Mouse (Mus musculus) lung, embryonic 16.5 days (tissue): ENCODE measurements around the gene Slc17a5. TPM values are rescaled to one million over a fixed set of nuclear protein-coding genes. Genes with fewer than 3 reads are reported as not detected.

Experiments used
- ATAC-seq: fragments of 200-750 bp; cut with Nextera tagmentation; 2 replicates; pipeline ENCODE4 v1.8.0; 2017; ENCODE audit warnings: low read depth, mild to moderate bottlenecking, moderate library complexity
- H3K27ac ChIP-seq: fragments of 300-500 bp; sonication (generic); 2 replicates; pipeline ENCODE4 v1.5.1; 2014; ENCODE audit warnings: mild to moderate bottlenecking, control low read depth, low read length
- H3K27me3 ChIP-seq: fragments of 300-500 bp; sonication (generic); 2 replicates; pipeline ENCODE4 v1.6.1; 2014; ENCODE audit warnings: low read depth, low read length, mixed read lengths; ENCODE audit not compliant: control insufficient read depth, insufficient read depth
- H3K36me3 ChIP-seq: fragments of 300-500 bp; sonication (generic); 2 replicates; pipeline ENCODE4 v1.6.1; 2014; ENCODE audit warnings: low read length; ENCODE audit not compliant: control insufficient read depth, insufficient read depth
- H3K4me1 ChIP-seq: fragments of 300-500 bp; sonication (generic); replicated peaks from 2 replicates; pipeline ENCODE4 v1.6.1; 2014; ENCODE audit warnings: low read length, mixed read lengths; ENCODE audit not compliant: control insufficient read depth, insufficient read depth
- H3K4me2 ChIP-seq: fragments of 300-500 bp; sonication (generic); 2 replicates; pipeline ENCODE4 v1.6.1; 2014; ENCODE audit warnings: low read depth, low read length, control low read depth
- H3K4me3 ChIP-seq: fragments of 300-500 bp; sonication (generic); 2 replicates; pipeline ENCODE4 v1.5.1; 2014; ENCODE audit warnings: mild to moderate bottlenecking, low read length, control low read depth
- H3K9ac ChIP-seq: fragments of 300-500 bp; sonication (generic); 2 replicates; pipeline ENCODE4 v1.6.1; 2014; ENCODE audit warnings: low read length, control low read depth
- H3K9me3 ChIP-seq: fragments of 300-500 bp; sonication (generic); 2 replicates; pipeline ENCODE4 v1.6.1; 2016; ENCODE audit warnings: low read length; ENCODE audit not compliant: control insufficient read depth
- WGBS: fragments of 180-500 bp; shearing (Covaris S2); extraction: QIAGEN DNeasy Blood & Tissue Kit; methylation state at CpG from one replicate; pipeline ENCODE4 v1.1.7; 2014; 5-methylcytosine and 5-hydroxymethylcytosine counted together
- polyA plus RNA-seq: library from polyadenylated mRNA; unstranded; fragments of >200 nt; fragmentation: Nextera tagmentation; extraction: Ambion mirVana; gene quantifications from 2 replicates; pipeline ENCODE4 v1.2.1, GENCODE M21; 2015

Slc17a5 gene
- polyA plus RNA-seq, 1 experiment from 2014 or later = 16.2 TPM

GRCm38 (mm10) chr9:78541758-78542157, 46.1 kb downstream of the Slc17a5 start:
- Histone ChIP-seq H3K4me1 (no peaks in the 10 kb centered on the region), H3K4me2 (no peak overlapping the region), H3K27ac (no peak overlapping the region), H3K27me3 (no peaks in the 10 kb centered on the region), H3K36me3 (no peaks in the 10 kb centered on the region), H3K4me3 (no peak overlapping the region), H3K9me3 (no peaks in the 10 kb centered on the region), H3K9ac (no peak overlapping the region)
- 93% methylated on average over 14 of the region's 14 CpGs for WGBS
- no peak for ATAC-seq

- Histone ChIP-seq H3K4me2 (no peak overlapping the region), H3K4me1 (no peaks in the 10 kb centered on the region), H3K4me3 (no peak overlapping the region), H3K9ac (no peak overlapping the region), H3K27ac (no peak overlapping the region), H3K27me3 (no peaks in the 10 kb centered on the region), H3K36me3 (no peaks in the 10 kb centered on the region), H3K9me3 (no peaks in the 10 kb centered on the region)
- ATAC-seq = no peak
- 43% methylated on average over 6 of the region's 6 CpGs for WGBS
Observed at GRCm38 (mm10) chr9:78538421-78538820, 49.4 kb downstream of the Slc17a5 start.

GRCm38 (mm10) chr9:78537154-78537873, 50.5 kb downstream of the Slc17a5 start:
- peaks cover 8% of the 10 kb centered on the region for H3K4me1 ChIP-seq
- no peak overlapping the region for H3K4me3 ChIP-seq
- no peaks in the 10 kb centered on the region for H3K27me3 ChIP-seq
- no peak overlapping the region for H3K4me2 ChIP-seq
- H3K9me3 ChIP-seq = no peaks in the 10 kb centered on the region
- ATAC-seq = no peak
- H3K9ac ChIP-seq = no peak overlapping the region
- 74% methylated on average over 9 of the region's 9 CpGs for WGBS
- H3K27ac ChIP-seq = no peak overlapping the region
- H3K36me3 ChIP-seq = no peaks in the 10 kb centered on the region

GRCm38 (mm10) chr9:78534606-78535005, 53.2 kb downstream of the Slc17a5 start:
- no peaks in the 10 kb centered on the region for H3K9me3 ChIP-seq
- peaks cover 16% of the 10 kb centered on the region for H3K4me1 ChIP-seq
- H3K9ac ChIP-seq = no peak overlapping the region
- no peaks in the 10 kb centered on the region for H3K27me3 ChIP-seq
- 78% methylated on average over 7 of the region's 7 CpGs for WGBS
- no peak overlapping the region for H3K4me3 ChIP-seq
- no peak overlapping the region for H3K4me2 ChIP-seq
- H3K36me3 ChIP-seq = no peaks in the 10 kb centered on the region
- no peak for ATAC-seq
- H3K27ac ChIP-seq = no peak overlapping the region

GRCm38 (mm10) chr9:78533296-78533935, 54.4 kb downstream of the Slc17a5 start:
- H3K9ac ChIP-seq = no peak overlapping the region
- H3K4me1 ChIP-seq = peaks cover 16% of the 10 kb centered on the region
- 72% methylated on average over 18 of the region's 18 CpGs for WGBS
- no peaks in the 10 kb centered on the region for H3K36me3 ChIP-seq
- no peak overlapping the region for H3K27ac ChIP-seq
- no peaks in the 10 kb centered on the region for H3K9me3 ChIP-seq
- no peak overlapping the region for H3K4me2 ChIP-seq
- peak; percentile 41; the same call in 1 of the 2 replicates for ATAC-seq
- no peaks in the 10 kb centered on the region for H3K27me3 ChIP-seq
- no peak overlapping the region for H3K4me3 ChIP-seq

- H3K27me3 ChIP-seq = no peaks in the 10 kb centered on the region
- peaks cover 16% of the 10 kb centered on the region for H3K4me1 ChIP-seq
- peak overlapping the region; percentile 3; the same call in 1 of the 2 replicates for H3K4me2 ChIP-seq
- ATAC-seq = 0 out of 2 replicates have a peak, but pooled peaks have one; percentile 31
- peak overlapping the region; percentile 78 for H3K27ac ChIP-seq
- no peak overlapping the region for H3K4me3 ChIP-seq
- 40% methylated on average over 9 of the region's 9 CpGs for WGBS
- H3K9ac ChIP-seq = no peak overlapping the region; the same call in 1 of the 2 replicates
- no peaks in the 10 kb centered on the region for H3K36me3 ChIP-seq
- no peaks in the 10 kb centered on the region for H3K9me3 ChIP-seq
Observed at GRCm38 (mm10) chr9:78532341-78532819, 55.5 kb downstream of the Slc17a5 start.

GRCm38 (mm10) chr9:78531816-78532215, 56.0 kb downstream of the Slc17a5 start:
- Histone ChIP-seq H3K27me3 (no peaks in the 10 kb centered on the region), H3K4me1 (peaks cover 16% of the 10 kb centered on the region), H3K9ac (no peak overlapping the region; the same call in 1 of the 2 replicates), H3K36me3 (no peaks in the 10 kb centered on the region), H3K4me2 (peak overlapping the region; percentile 3; the same call in 1 of the 2 replicates), H3K27ac (peak overlapping the region; percentile 78), H3K9me3 (no peaks in the 10 kb centered on the region), H3K4me3 (no peak overlapping the region)
- no peak for ATAC-seq
- WGBS = 7% methylated on average over 5 of the region's 5 CpGs

- peak; percentile 77 for ATAC-seq
- no peaks in the 10 kb centered on the region for H3K27me3 ChIP-seq
- no peaks in the 10 kb centered on the region for H3K36me3 ChIP-seq
- no peaks in the 10 kb centered on the region for H3K9me3 ChIP-seq
- peaks cover 13% of the 10 kb centered on the region for H3K4me1 ChIP-seq
- peak overlapping the region; percentile 87 for H3K4me2 ChIP-seq
- H3K4me3 ChIP-seq = peak overlapping the region; percentile 58
- peak overlapping the region; percentile 66 for H3K9ac ChIP-seq
- peak overlapping the region; percentile 81 for H3K27ac ChIP-seq
- WGBS = 3% methylated on average over 16 of the region's 16 CpGs
Observed at GRCm38 (mm10) chr9:78527767-78528381, 60.0 kb downstream of the Slc17a5 start.

- Histone ChIP-seq H3K27me3 (no peaks in the 10 kb centered on the region), H3K9me3 (no peaks in the 10 kb centered on the region), H3K36me3 (no peaks in the 10 kb centered on the region), H3K9ac (peak overlapping the region; percentile 66), H3K4me1 (peaks cover 9% of the 10 kb centered on the region), H3K27ac (peak overlapping the region; percentile 81), H3K4me2 (peak overlapping the region; percentile 87), H3K4me3 (peak overlapping the region; percentile 58)
- under 1% methylated on average over 24 of the region's 24 CpGs for WGBS
- ATAC-seq = peak; percentile 83
Observed at GRCm38 (mm10) chr9:78527301-78527761, 60.5 kb downstream of the Slc17a5 start.
